Mouse (Mus musculus): ENCODE data around the gene Cyp1b1. TPM values are rescaled to one million over a fixed set of nuclear protein-coding genes. Genes with fewer than 3 reads are reported as not detected.

The Cyp1b1 gene
- polyA plus RNA-seq (2015; fragmentation: Nextera tagmentation; extraction: Ambion mirVana), result 5.1 and 5.3 TPM in 2 replicates

DNA sequence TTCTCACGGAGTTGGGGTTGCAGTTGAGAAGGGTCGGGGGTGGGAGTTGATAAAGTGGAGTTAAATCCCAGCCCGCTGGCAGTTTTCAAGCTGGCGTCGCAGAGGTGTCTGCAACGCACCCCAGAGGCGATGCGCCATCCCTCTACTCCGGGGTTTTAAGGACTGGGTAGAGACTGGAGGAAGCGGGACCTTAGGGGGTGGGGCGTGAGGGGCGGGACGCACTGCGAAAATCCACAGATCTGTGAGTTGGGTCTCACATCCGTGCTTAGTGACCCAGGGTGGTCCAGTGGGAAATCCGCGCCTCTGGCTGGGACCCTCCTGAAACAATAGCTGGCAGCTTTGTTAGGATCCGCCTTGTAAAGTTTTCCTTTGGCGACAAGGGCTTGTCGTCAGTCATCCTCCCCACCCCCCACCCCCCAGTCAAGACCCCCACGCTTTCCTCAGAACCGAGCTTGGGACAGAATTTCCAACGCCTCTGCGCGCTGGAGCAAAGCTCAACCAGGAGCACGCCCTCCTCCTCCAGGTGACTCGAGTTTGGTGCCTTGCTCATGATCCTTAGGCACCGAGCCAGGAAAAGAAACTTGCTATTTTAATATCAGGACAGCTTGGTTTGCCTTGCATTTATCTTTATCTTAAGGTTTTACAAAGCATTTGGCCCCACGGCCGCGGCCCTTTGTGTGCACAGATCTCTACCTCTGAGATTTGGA is at the start of gene Cyp1b1:
Gene Cyp1b1, minus strand, starts transcription at position 131 of the 707 bp plus-strand sequence.
- under 1% methylated on average over 31 of the region's 31 CpGs for WGBS
- H3K27ac ChIP-seq (ENCODE audit: low read length), result no peak within 1 kb of the TSS; the same call in 1 of the 2 replicates
- ATAC-seq (ENCODE audit: low read depth), result peak; percentile 40
- no peaks in the 10 kb centered on the region for H3K36me3 ChIP-seq (ENCODE audit: control insufficient read depth, insufficient read depth, low read length)
- H3K4me1 ChIP-seq (replicated peaks; ENCODE audit: control insufficient read depth, insufficient read depth, low read length), result peaks cover 27% of the 10 kb centered on the region
- peak within 1 kb of the TSS; percentile 79 for H3K4me2 ChIP-seq (ENCODE audit: low read depth, low read length)
- H3K27me3 ChIP-seq (ENCODE audit: control insufficient read depth, insufficient read depth, low read depth, low read length), result peaks cover 44% of the 10 kb centered on the region
- peak within 1 kb of the TSS; percentile 49 for H3K9ac ChIP-seq (ENCODE audit: low read length)
- H3K9me3 ChIP-seq (ENCODE audit: control insufficient read depth, low read length), result no peaks in the 10 kb centered on the region
- peak within 1 kb of the TSS; percentile 46 for H3K4me3 ChIP-seq (ENCODE audit: low read length)

DNA sequence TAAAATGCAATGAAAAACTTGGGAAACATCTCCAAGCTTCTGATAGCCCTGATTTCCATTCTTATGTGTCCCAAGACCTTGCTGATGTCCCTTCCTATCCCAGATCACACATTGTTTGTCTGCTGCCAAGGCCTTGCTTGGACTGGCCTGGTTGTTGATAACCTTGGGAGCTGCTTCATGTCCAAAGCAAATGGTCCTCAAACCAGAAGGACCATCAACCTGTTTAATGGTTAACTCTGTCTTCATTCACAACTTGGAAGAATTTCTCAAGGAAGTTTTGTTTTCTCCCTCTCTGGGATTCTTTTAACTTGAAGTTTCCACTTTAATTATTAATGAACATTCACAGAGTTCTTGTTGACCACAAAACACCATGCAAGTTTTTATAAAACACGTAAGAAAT is 47.0 kb upstream of the Cyp1b1 start:
- H3K4me1 ChIP-seq (replicated peaks; ENCODE audit: control insufficient read depth, insufficient read depth, low read length), result no peaks in the 10 kb centered on the region
- no peak for ATAC-seq (ENCODE audit: low read depth)
- no peak overlapping the region for H3K4me3 ChIP-seq (ENCODE audit: low read length)
- no peaks in the 10 kb centered on the region for H3K27me3 ChIP-seq (ENCODE audit: control insufficient read depth, insufficient read depth, low read depth, low read length)
- no peak overlapping the region for H3K4me2 ChIP-seq (ENCODE audit: low read depth, low read length)
- no peaks in the 10 kb centered on the region for H3K9me3 ChIP-seq (ENCODE audit: control insufficient read depth, low read length)
- H3K27ac ChIP-seq (ENCODE audit: low read length), result no peak overlapping the region
- H3K9ac ChIP-seq (ENCODE audit: low read length), result no peak overlapping the region
- no peaks in the 10 kb centered on the region for H3K36me3 ChIP-seq (ENCODE audit: control insufficient read depth, insufficient read depth, low read length)
- 57% methylated on average over 1 of the region's 1 CpGs for WGBS

DNA sequence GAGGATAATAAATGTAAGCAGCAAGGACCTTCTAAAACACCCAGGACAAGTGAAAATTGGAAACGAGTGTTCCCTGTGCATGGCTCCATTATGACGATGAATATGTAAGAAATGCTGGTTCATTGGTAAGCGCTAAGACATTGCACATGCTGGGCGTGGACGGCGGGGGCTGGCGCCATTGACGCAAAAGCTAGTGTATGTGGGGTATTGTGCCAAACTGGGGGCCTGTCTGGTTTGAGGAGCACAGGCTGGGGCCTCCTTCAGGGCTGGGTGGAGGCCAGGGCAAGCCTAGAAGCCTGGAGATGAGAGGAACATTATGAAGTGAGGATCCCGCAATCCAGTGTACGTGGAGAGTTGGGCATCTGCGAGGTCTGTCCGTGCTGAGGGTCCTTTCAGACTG is 39.0 kb upstream of the Cyp1b1 start:
- ATAC-seq (ENCODE audit: low read depth), result no peak
- Histone ChIP-seq H3K36me3 (ENCODE audit: control insufficient read depth, insufficient read depth, low read length) (no peaks in the 10 kb centered on the region), H3K27me3 (ENCODE audit: control insufficient read depth, insufficient read depth, low read depth, low read length) (no peaks in the 10 kb centered on the region), H3K9ac (ENCODE audit: low read length) (no peak overlapping the region), H3K9me3 (ENCODE audit: control insufficient read depth, low read length) (no peaks in the 10 kb centered on the region), H3K4me2 (ENCODE audit: low read depth, low read length) (no peak overlapping the region), H3K4me1 (replicated peaks; ENCODE audit: control insufficient read depth, insufficient read depth, low read length) (no peaks in the 10 kb centered on the region; the same call in 1 of the 2 replicates), H3K27ac (ENCODE audit: low read length) (no peak overlapping the region), H3K4me3 (ENCODE audit: low read length) (no peak overlapping the region)
- 88% methylated on average over 12 of the region's 12 CpGs for whole genome bisulfite sequencing

DNA sequence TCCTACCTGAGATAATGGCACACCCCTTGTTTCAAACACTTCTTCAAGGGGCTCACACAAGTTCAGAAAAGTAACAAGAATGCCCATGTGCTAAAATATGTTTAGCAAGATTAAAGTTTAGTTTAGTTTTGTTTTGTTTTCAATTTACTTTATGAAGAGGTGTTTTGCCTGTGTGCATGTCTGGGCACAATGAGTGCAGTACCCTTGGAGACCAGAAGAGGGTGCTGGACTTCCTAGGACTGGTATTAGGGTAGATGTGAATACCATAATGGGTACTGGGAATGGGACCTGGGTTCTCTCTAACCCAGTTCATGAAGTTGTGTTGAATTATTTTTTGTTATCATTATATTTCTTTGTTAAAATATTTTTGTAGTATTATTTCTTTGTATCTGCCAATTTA is 38.0 kb upstream of the Cyp1b1 start:
- no peaks in the 10 kb centered on the region for H3K9me3 ChIP-seq (ENCODE audit: control insufficient read depth, low read length)
- H3K36me3 ChIP-seq (ENCODE audit: control insufficient read depth, insufficient read depth, low read length), result no peaks in the 10 kb centered on the region
- no peaks in the 10 kb centered on the region for H3K27me3 ChIP-seq (ENCODE audit: control insufficient read depth, insufficient read depth, low read depth, low read length)
- H3K27ac ChIP-seq (ENCODE audit: low read length), result no peak overlapping the region
- no peak for ATAC-seq (ENCODE audit: low read depth)
- H3K4me3 ChIP-seq (ENCODE audit: low read length), result no peak overlapping the region
- H3K9ac ChIP-seq (ENCODE audit: low read length), result no peak overlapping the region
- H3K4me2 ChIP-seq (ENCODE audit: low read depth, low read length), result no peak overlapping the region
- no peaks in the 10 kb centered on the region; the same call in 1 of the 2 replicates for H3K4me1 ChIP-seq (replicated peaks; ENCODE audit: control insufficient read depth, insufficient read depth, low read length)

DNA sequence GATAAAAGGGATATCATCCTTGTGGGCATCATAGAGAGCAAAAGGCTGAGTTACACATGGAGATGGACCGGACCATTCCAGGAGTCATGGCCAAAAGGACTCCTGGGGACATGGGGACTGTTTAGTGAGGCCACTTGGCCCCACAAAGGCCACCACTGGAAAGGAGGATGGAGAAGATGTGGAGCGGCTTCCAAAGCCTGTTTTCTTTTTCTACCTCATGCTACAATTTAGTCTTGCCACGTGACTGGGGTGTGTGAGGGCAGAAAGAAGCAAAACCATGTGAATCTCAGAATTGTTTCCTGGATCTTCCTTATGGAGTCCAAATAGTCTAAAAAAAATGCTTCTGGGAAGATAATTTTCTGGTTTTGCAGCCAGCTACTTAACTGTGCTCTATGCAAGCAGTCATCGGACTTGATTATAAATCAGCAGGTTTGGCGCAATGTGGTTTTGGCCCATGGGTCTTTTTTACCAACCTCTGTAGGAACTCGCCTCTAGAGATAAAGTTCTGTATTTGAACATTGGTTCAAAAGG is 36.9 kb upstream of the Cyp1b1 start:
- Histone ChIP-seq H3K4me2 (ENCODE audit: low read depth, low read length) (no peak overlapping the region), H3K4me3 (ENCODE audit: low read length) (no peak overlapping the region), H3K36me3 (ENCODE audit: control insufficient read depth, insufficient read depth, low read length) (no peaks in the 10 kb centered on the region), H3K9me3 (ENCODE audit: control insufficient read depth, low read length) (no peaks in the 10 kb centered on the region), H3K9ac (ENCODE audit: low read length) (no peak overlapping the region), H3K27me3 (ENCODE audit: control insufficient read depth, insufficient read depth, low read depth, low read length) (no peaks in the 10 kb centered on the region), H3K27ac (ENCODE audit: low read length) (no peak overlapping the region), H3K4me1 (replicated peaks; ENCODE audit: control insufficient read depth, insufficient read depth, low read length) (no peaks in the 10 kb centered on the region; the same call in none of the 2 replicates)
- ATAC-seq (ENCODE audit: low read depth), result no peak
- 69% methylated on average over 6 of the region's 6 CpGs for WGBS

DNA sequence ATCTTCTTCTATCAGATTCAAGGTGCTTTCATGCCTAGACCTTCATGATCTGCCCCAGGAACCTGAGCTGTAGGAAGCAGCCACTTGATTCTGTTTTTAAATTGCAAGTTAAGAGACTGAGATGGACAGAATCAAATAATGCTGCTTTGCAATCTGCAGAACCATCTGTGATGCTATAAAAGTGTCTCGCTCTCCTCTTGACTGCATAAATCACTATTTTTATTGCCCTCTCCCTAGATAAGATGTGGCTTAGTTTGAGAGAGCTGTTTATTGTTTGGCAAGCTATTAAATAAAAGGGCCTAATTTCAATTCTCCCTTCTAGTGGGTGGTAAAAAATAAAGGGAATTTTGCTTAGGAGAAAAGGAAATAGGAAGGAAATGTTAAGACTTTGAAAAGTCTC is 34.8 kb upstream of the Cyp1b1 start:
- Histone ChIP-seq H3K4me1 (replicated peaks; ENCODE audit: control insufficient read depth, insufficient read depth, low read length) (peaks cover 4% of the 10 kb centered on the region), H3K4me3 (ENCODE audit: low read length) (no peak overlapping the region), H3K4me2 (ENCODE audit: low read depth, low read length) (no peak overlapping the region), H3K27me3 (ENCODE audit: control insufficient read depth, insufficient read depth, low read depth, low read length) (no peaks in the 10 kb centered on the region), H3K9ac (ENCODE audit: low read length) (no peak overlapping the region), H3K36me3 (ENCODE audit: control insufficient read depth, insufficient read depth, low read length) (no peaks in the 10 kb centered on the region), H3K27ac (ENCODE audit: low read length) (no peak overlapping the region), H3K9me3 (ENCODE audit: control insufficient read depth, low read length) (no peaks in the 10 kb centered on the region)
- WGBS, result 83% methylated on average over 1 of the region's 1 CpGs
- no peak for ATAC-seq (ENCODE audit: low read depth)

DNA sequence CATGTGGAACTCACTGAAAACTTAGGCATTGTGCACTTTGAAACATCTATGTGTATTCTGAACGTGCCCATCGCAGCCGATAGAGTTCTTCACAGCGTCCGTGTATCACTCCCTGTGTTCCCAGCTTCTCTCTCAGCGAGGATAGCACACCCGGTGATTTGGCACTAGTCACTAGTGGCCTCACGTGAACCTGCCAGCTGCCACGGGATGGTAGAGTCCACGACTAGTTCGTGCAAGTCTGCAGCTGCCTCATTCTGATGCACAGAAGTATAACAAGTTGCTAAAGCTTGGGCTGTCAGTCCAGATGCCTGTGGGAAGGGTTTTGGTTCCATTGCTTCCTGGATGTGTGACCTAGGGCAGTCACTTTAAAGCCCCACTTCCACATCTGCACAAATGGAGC is 32.1 kb upstream of the Cyp1b1 start:
- Histone ChIP-seq H3K9me3 (ENCODE audit: control insufficient read depth, low read length) (no peaks in the 10 kb centered on the region), H3K4me2 (ENCODE audit: low read depth, low read length) (no peak overlapping the region), H3K9ac (ENCODE audit: low read length) (no peak overlapping the region), H3K4me1 (replicated peaks; ENCODE audit: control insufficient read depth, insufficient read depth, low read length) (peaks cover 4% of the 10 kb centered on the region), H3K36me3 (ENCODE audit: control insufficient read depth, insufficient read depth, low read length) (no peaks in the 10 kb centered on the region), H3K4me3 (ENCODE audit: low read length) (no peak overlapping the region), H3K27me3 (ENCODE audit: control insufficient read depth, insufficient read depth, low read depth, low read length) (no peaks in the 10 kb centered on the region), H3K27ac (ENCODE audit: low read length) (no peak overlapping the region)
- ATAC-seq (ENCODE audit: low read depth), result no peak
- WGBS, result 73% methylated on average over 11 of the region's 11 CpGs

DNA sequence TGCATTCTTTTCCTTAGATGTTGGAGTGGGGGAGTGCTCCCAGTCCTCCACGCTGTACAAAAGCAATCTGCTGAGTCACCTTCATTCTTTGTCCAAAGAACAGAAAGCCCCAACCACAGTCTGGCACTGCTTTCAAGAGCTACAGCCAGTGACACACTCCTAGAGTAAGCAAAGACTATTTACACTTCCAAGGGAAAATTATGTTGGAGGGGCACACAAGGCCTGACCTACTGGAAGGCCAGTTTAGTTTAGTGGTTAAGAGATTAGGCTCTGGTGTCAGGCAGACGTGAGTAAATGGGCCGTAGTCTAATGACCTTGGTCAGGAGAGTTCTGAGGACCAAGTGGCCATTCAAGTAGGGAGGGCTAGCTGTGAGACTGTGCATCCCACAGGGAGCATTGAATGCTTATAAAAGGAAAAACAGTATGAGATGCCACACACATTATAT is 31.3 kb upstream of the Cyp1b1 start:
- Histone ChIP-seq H3K4me1 (replicated peaks; ENCODE audit: control insufficient read depth, insufficient read depth, low read length) (peaks cover 4% of the 10 kb centered on the region), H3K9me3 (ENCODE audit: control insufficient read depth, low read length) (no peaks in the 10 kb centered on the region), H3K4me3 (ENCODE audit: low read length) (no peak overlapping the region), H3K27me3 (ENCODE audit: control insufficient read depth, insufficient read depth, low read depth, low read length) (no peaks in the 10 kb centered on the region), H3K9ac (ENCODE audit: low read length) (no peak overlapping the region), H3K36me3 (ENCODE audit: control insufficient read depth, insufficient read depth, low read length) (no peaks in the 10 kb centered on the region), H3K27ac (ENCODE audit: low read length) (peak overlapping the region; percentile 78), H3K4me2 (ENCODE audit: low read depth, low read length) (no peak overlapping the region)
- 14% methylated on average over 3 of the region's 3 CpGs for WGBS
- ATAC-seq (ENCODE audit: low read depth), result peak; percentile 90

DNA sequence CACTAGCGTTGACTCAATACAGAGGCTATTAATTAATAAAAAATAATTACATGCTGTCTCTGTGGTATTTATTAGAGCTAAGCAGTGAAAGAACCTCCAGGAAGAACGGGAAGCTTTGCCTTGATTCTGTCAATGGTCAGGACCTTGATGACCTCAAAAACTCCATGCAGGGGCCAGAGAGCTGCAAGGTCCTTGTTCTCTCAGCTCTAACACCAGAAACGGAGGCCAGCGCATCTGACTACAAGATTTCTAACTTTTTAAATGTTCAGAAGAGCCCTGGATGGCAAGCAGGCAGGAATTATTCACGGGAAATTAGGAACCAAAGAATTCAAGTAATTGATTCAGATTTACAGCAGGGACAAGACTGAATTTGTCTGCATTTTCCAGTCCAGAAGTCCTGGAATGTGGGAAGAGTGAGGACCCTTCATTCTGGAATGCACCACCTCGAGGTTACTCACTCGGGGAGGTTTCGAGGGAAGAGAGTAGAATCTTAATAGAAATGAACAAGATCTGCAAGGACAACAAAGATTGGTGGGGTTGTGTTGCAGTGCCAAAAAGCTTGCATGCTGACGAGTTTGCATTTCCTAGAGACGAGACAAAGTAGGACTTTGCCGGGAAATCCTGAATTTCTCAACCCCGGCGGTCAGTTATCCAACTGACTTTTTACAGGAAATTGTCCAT is 30.3 kb upstream of the Cyp1b1 start:
- no peak overlapping the region for H3K4me3 ChIP-seq (ENCODE audit: low read length)
- no peak for ATAC-seq (ENCODE audit: low read depth)
- H3K36me3 ChIP-seq (ENCODE audit: control insufficient read depth, insufficient read depth, low read length), result no peaks in the 10 kb centered on the region
- H3K27me3 ChIP-seq (ENCODE audit: control insufficient read depth, insufficient read depth, low read depth, low read length), result no peaks in the 10 kb centered on the region
- no peak overlapping the region for H3K4me2 ChIP-seq (ENCODE audit: low read depth, low read length)
- peaks cover 4% of the 10 kb centered on the region for H3K4me1 ChIP-seq (replicated peaks; ENCODE audit: control insufficient read depth, insufficient read depth, low read length)
- H3K9ac ChIP-seq (ENCODE audit: low read length), result no peak overlapping the region
- 37% methylated on average over 13 of the region's 13 CpGs for WGBS
- H3K9me3 ChIP-seq (ENCODE audit: control insufficient read depth, low read length), result no peaks in the 10 kb centered on the region
- H3K27ac ChIP-seq (ENCODE audit: low read length), result no peak overlapping the region
